Mouse (Mus musculus) thymus, postnatal 10 days (tissue): ENCODE measurements around the gene Agap1.

Source experiments
- DNase-seq, 2 experiments: peaks; one replicate each; pipeline ENCODE4 v3.0.0; 2021; ENCODE audit warnings: low spot score in 2 of 2

The Agap1 gene

GRCm38 (mm10) chr1:89751344-89751743, 296.7 kb downstream of the Agap1 start:
- no peak for DNase-seq

DNA sequence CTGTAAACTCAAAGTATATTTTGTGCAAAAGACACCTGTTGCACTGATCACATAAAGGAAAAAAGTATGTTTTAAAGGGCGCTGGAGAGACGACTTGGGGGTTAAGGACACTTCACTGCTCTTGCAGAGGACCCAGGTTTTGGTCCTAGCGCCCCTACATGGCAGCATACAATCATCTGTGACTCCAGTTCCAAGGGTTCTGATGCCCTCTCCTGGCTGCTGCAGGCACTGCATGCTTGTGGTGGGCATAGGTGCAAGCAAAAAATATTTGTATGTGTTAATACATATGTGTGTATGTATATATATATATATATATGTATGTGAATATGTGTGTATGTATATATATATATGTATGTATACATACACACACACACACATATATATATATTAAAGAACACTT, 298.1 kb downstream of the Agap1 start:
- DNase-seq, result no peak

DNA sequence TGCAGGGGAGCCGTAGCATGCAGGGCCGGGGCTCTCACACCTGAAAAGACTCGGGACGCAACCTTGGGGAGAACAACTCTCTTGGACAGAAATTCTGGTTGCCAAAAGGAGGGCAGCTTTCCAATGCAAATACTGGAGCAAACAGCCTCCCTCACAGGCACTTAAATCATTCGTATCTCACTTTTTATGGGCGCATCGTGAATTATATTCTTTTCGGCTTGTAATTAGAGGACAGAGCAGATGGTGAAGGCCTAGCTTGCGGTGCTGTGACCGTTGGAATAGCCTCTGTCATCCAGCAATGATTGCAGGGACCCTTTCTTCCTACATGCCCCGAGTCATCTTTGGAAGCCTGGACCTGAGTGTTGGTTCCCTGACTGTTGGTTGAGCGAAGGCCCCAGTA, 300.8 kb downstream of the Agap1 start:
- no peak for DNase-seq

- DNase-seq, result no peak
Measured at GRCm38 (mm10) chr1:89756387-89756786, 301.8 kb downstream of the Agap1 start.

DNA sequence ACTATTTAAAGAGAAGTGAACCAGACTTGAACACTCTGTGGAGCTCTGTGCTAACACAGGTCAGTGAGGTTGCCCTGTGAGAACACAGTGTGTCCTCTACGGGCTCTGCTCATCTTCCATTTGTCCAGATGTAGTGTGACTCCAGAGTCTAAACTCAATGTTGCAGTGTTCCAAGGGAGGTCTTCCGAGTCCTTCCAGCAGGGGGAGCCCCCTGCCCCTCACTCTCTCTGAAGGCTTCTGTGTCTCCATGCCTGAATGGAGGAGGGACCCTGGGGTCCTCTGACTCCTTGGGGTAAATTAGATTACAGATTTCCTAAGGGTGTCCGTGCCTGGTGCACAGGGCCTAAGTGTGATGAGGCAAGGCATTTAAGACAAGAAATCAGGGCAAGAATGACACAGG, 302.9 kb downstream of the Agap1 start:
- peak in 1 of 2 experiments; percentile 11 for DNase-seq

GRCm38 (mm10) chr1:89763912-89764311, 309.3 kb downstream of the Agap1 start:
- no peak for DNase-seq

DNA sequence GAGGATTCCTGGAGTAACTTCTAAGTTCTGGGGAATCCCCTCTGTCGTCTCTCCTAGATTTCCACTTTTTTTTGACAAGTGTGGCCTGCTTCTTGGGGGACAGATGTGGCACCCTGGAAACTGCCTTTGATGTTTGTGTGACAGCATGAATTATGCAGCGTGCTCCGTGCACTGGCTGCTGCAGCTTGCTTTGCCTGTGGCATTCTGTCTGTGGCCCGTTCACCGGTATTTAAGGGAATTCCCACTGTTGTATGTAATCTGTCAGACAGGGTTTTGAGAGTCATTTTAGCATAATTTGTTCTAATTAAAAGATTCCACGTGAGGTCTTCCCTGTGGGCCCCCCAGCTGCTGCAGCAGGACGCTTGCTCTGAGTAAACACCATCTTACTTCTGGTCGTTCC, 312.3 kb downstream of the Agap1 start:
- DNase-seq, result no peak

DNA sequence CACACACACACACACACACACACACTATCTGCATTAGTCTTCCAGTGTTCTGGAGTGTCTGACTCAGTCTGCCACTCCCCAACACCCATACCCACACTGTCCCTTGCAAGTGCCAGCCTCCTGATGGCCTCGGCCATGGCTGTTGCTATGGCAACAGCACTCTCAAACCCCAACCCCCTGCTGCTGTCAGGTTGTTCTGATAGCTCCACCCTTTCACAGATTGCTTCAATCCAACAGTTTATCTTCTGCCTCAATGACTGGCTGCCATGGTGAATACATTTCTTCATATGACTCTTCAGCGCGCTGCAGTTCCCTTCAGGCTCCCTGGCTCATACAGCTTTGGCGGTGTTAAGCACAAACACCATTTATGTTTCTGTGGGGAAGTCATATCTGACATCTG, 315.0 kb downstream of the Agap1 start:
- no peak for DNase-seq

DNA sequence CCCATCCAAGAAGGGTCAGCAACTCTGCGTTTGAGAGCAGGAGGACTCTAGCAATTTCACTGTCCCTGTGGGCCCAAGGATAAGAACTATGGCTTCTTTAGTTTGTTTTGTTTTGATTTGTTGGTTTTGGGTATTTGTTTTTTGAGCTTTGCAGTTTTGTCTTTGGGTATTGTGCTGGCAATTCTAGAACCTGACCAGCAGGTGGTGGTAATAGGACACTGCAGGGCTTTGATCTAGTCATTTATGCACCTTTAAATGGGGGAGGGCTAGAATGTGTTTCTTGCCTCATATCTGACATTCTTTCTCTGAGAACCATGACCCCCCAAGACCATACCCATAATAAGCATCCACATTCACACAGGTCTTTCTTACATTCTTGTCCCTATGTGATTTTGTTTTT, 315.7 kb downstream of the Agap1 start:
- no peak for DNase-seq

DNA sequence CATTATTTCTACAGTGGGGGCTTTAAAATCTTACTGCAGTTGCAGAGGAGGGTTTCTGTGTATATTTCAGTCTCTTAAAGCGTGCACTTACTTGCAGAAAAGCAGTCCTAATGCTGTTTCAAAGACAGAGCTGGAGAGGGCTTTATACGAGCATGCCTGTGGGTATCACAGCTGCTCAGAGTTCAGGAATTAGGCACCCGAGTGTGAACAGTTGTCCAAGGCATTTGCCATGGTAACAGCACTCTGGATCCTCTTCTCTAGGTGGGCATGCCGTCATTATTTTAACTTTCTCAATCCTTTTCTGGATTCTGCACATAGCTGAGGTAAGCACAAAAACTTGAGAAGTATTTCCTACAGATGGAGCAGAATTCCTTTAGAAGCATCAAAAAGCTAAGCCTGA, 321.1 kb downstream of the Agap1 start:
- DNase-seq, result no peak

- no peak for DNase-seq
Measured at GRCm38 (mm10) chr1:89780675-89781074, 326.1 kb downstream of the Agap1 start.

DNA sequence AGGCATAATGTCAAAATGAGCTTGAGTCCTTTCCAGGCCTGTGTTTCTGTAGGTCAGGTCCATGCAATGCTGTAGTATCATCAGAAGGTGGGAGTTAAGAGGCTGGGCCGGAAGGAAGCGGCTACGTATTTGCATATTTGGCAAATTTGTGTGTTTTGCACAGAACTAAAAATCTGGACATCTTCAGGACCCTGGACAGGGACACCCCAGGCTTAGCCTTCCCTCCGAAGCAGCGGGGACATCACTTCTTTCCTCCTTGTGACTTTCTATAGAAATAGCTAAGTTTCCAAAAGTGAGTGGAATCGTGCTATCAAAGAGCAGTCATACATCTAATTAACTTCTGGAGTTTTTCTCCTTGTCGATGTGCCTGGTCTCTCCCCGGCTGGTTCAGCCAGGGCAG, 327.3 kb downstream of the Agap1 start:
- DNase-seq, result no peak

- no peak for DNase-seq
Measured at GRCm38 (mm10) chr1:89786793-89787192, 332.2 kb downstream of the Agap1 start.

GRCm38 (mm10) chr1:89798724-89799123, 344.1 kb downstream of the Agap1 start:
- DNase-seq, result no peak

- no peak for DNase-seq
Measured at GRCm38 (mm10) chr1:89801506-89801905, 346.9 kb downstream of the Agap1 start.

- DNase-seq, result no peak
Measured at GRCm38 (mm10) chr1:89804981-89805380, 350.4 kb downstream of the Agap1 start.

- DNase-seq, result no peak
Measured at GRCm38 (mm10) chr1:89812816-89813215, 358.2 kb downstream of the Agap1 start.

GRCm38 (mm10) chr1:89816487-89817206, 362.0 kb downstream of the Agap1 start:
- DNase-seq, result no peak

DNA sequence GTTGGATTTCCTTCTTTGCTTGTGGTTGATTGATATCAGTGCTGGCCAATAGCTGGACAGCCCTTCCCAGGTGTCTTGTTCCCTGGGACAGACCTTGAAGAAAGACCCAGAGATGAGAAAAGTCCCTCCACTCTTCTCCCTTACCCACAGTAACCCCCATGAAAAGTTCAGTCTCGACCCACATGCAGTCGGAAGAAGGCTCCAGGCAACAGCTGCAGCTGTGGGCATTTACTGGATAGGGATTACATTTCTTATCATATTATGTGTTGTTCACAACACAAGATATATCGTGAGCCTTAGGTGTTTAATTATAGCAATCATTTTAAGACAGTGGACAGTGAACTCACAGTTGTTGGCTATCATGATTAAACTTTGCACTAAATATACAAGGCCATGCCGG, 367.2 kb downstream of the Agap1 start:
- DNase-seq, result no peak

DNA sequence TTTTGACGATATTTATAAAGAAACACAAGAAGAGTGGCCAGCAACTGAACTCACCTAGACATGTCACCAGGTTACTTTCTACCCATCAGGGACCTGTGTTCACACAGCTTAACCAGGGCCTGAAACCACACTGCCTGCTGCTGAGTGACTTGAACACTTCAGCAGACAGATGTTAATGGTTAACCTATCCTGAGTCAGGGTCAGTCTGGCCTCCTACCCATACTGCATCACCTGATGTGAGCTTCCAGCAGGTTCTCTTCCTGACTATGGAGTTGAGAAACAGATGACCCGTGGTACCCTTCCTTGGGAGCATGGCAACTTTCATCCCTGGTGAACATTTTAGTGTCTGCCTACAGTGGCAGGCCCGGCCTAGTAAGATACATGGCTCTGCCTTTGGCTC, 367.8 kb downstream of the Agap1 start:
- DNase-seq, result no peak

DNA sequence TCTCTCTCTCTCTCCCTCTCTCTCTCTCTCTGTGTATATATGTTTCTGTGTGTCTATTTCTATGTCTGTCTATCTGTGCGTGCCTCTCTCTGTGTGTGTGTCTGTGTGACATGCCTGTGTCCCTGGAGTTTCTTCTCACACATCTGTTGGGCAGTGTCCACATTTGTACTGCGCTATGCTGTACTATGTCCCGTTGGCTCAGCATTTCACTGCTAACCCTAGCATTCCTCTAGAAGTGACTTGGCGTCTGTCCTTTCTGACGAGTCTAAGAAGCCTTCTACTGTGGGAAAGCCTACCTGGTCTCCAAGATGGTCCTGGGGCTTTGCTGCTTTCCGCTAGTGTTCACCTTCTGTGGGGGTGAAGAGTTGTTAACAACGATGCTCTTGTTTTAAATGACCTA, 368.4 kb downstream of the Agap1 start:
- no peak for DNase-seq

- DNase-seq, result no peak
Measured at GRCm38 (mm10) chr1:89827051-89827450, 372.4 kb downstream of the Agap1 start.

- no peak for DNase-seq
Measured at GRCm38 (mm10) chr1:89831095-89831494, 376.5 kb downstream of the Agap1 start.

- no peak for DNase-seq
Measured at GRCm38 (mm10) chr1:89844064-89844463, 389.5 kb downstream of the Agap1 start.
